Mouse (Mus musculus): ENCODE measurements around the gene Borcs7. TPM values are rescaled to one million over a fixed set of nuclear protein-coding genes. Genes with fewer than 3 reads are reported as not detected.

The Borcs7 gene
- polyA plus RNA-seq, 1 experiment from 2014 or later = 15.7 TPM

DNA sequence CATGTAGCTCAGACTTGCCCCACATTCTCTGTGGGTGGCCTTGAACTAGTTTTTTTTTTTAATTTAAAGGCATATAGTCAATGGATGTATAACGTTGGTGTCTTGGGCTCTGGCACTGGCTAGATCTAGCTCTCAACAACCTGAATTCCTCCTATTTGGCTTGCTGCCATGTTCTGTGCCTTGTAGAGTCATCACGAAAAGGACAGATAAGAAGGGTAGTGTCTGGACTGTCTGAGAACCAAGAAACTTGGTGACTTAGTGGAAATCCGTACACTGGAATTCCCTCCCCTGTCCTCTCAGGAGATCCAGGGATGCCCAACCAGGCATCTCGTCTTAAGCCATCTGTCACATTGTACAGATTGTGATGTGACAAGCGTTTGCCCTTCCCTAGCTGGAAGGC, 36.5 kb upstream of the Borcs7 start:
- no peak for ATAC-seq (ENCODE audit: low FRiP score, low read depth)
- H3K4me1 ChIP-seq = peaks cover 9% of the 10 kb centered on the region
- no peaks in the 10 kb centered on the region for H3K27me3 ChIP-seq
- H3K4me2 ChIP-seq (replicated peaks) = no peak overlapping the region
- no peak overlapping the region for H3K4me3 ChIP-seq
- 83% methylated on average over 5 of the region's 5 CpGs for WGBS
- H3K9ac ChIP-seq = no peak overlapping the region
- peaks cover 73% of the 10 kb centered on the region for H3K36me3 ChIP-seq
- H3K9me3 ChIP-seq = no peaks in the 10 kb centered on the region
- no peak overlapping the region for H3K27ac ChIP-seq

DNA sequence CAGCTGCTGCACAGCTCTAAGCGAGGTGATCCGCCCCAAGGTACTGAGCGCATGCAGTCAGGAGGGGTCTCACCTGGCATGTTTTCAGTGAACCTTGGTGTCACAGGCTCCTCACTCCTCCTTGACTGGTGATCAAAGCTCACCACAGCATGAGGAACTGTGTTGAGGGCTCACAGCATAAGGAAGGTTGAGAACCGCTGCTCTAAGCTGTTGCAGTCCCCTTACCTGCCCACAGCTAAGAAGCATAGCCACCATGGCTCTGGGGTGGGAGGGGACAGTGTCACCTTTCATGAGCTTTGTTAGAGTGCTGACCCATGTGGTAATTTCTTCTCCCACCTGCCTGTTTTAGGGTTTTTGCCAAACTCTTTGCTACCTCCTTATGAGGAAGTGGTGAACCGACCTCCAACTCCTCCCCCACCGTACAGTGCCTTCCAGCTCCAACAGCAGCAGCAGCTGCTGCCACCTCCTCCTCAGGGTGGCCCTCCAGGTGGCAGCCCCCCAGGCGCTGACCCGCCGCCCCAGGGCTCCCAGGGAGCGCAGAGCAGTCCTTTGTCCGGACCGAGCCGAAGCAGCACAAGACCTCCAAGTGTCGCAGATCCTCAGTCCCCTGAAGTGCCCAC, 36.0 kb upstream of the Borcs7 start:
- no peak for ATAC-seq (ENCODE audit: low FRiP score, low read depth)
- H3K4me2 ChIP-seq (replicated peaks) = no peak overlapping the region
- no peak overlapping the region for H3K27ac ChIP-seq
- H3K9me3 ChIP-seq = no peaks in the 10 kb centered on the region
- peaks cover 9% of the 10 kb centered on the region for H3K4me1 ChIP-seq
- H3K9ac ChIP-seq = no peak overlapping the region
- H3K36me3 ChIP-seq = peaks cover 71% of the 10 kb centered on the region
- no peaks in the 10 kb centered on the region for H3K27me3 ChIP-seq
- 89% methylated on average over 14 of the region's 14 CpGs for WGBS
- H3K4me3 ChIP-seq = no peak overlapping the region

DNA sequence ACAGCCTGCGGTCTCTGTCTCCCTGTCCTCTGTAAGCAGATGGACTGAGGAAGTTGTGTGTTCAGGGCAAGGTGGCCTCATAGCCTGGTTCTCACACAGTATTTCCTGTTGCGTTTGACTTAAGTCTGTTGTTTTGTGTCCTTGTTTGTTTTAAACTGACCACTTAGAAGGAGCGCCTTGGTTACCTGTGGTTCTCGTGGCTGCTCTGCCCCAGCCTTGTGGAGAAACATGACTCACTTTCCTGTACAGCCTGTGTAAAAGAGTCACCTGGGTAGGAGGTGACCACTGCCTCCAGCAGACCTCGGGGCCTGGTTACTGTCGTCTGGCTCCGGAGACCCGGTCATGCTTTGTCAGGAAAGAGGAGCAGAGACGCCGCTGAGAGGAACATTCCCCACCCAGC, 34.1 kb upstream of the Borcs7 start:
- peaks cover 65% of the 10 kb centered on the region for H3K36me3 ChIP-seq
- no peak overlapping the region for H3K27ac ChIP-seq
- no peaks in the 10 kb centered on the region for H3K27me3 ChIP-seq
- H3K4me1 ChIP-seq = no peaks in the 10 kb centered on the region
- whole genome bisulfite sequencing = 90% methylated on average over 10 of the region's 10 CpGs
- H3K4me2 ChIP-seq (replicated peaks) = no peak overlapping the region
- ATAC-seq (ENCODE audit: low FRiP score, low read depth) = no peak
- no peak overlapping the region for H3K4me3 ChIP-seq
- H3K9ac ChIP-seq = no peak overlapping the region
- no peaks in the 10 kb centered on the region for H3K9me3 ChIP-seq

DNA sequence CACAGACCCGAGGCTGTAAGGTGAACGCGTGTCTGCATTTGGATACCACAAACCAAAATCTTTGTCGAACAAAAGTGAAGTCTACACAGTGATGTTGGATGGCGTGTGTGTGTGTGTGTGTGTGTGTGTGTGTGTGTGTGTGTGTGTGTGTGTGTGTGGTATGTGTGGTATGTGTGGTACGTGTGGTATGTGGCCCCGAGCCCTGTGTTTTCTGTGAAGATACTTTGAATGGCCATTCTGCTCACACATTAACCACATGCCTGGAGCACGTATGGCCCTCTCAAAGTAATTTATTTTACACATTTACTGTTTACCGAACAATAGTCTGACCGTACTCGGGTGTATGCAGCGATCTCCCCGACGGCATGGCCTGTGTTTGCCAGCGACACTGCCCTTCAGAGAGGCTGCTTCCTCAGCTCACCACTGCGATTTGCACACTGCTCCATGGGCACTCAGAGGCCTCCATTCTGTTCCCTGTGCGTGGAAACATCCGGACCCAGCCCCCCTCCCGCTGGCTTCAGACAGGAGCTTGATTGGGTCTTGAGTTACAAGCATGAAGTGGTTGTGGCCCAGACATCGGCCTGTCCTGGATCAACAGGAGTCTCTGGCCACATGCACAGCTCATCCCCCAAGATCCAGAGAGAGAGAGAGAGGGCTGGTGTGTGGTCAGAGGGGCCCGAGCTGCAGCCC, 33.4 kb upstream of the Borcs7 start:
- WGBS = 90% methylated on average over 21 of the region's 21 CpGs
- no peak overlapping the region for H3K4me3 ChIP-seq
- peaks cover 65% of the 10 kb centered on the region for H3K36me3 ChIP-seq
- H3K27me3 ChIP-seq = no peaks in the 10 kb centered on the region
- no peak overlapping the region for H3K27ac ChIP-seq
- H3K4me1 ChIP-seq = 0 out of 2 replicates have a peak, but pooled peaks cover 1% of the 10 kb centered on the region
- ATAC-seq (ENCODE audit: low FRiP score, low read depth) = no peak
- H3K4me2 ChIP-seq (replicated peaks) = no peak overlapping the region
- no peaks in the 10 kb centered on the region for H3K9me3 ChIP-seq
- H3K9ac ChIP-seq = no peak overlapping the region

DNA sequence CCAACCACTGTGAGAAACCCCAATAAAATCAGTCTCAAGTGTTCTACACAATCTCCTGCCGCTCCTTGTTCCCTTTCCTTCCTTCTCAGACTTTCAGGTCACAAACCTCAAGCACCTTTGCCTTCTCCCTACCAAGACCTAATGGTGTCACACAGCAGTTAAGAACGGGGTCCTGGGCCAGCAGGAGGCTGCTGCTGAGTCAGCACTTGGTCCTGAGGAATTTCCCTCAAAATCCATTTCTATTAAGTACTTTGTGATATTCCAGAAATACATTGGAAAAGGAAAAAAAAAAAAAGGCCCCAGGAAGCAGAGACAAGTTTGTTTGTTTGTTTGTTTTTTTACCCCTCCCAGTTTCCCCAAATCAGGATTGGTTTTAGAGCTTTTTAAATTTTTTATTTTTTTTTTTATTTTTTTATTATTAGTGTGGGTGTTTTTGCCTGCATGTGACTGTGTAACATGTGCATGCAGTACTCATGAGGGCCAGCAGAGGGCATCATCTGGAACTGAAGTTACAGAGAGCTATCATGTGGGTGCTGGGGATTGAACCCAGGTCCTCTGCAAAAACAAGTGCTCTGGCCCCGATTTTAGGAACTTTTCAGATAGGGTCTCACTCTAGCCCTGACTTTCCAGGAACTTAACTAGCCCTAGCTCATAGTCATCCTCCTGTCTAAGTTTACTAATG, 32.2 kb upstream of the Borcs7 start:
- 0 out of 2 replicates have a peak, but pooled peaks cover 5% of the 10 kb centered on the region for H3K4me1 ChIP-seq
- no peak overlapping the region for H3K4me2 ChIP-seq (replicated peaks)
- 93% methylated on average over 3 of the region's 3 CpGs for whole genome bisulfite sequencing
- H3K27ac ChIP-seq = no peak overlapping the region
- H3K4me3 ChIP-seq = no peak overlapping the region
- H3K9me3 ChIP-seq = no peaks in the 10 kb centered on the region
- peaks cover 57% of the 10 kb centered on the region for H3K36me3 ChIP-seq
- no peaks in the 10 kb centered on the region for H3K27me3 ChIP-seq
- ATAC-seq (ENCODE audit: low FRiP score, low read depth) = no peak
- H3K9ac ChIP-seq = no peak overlapping the region

DNA sequence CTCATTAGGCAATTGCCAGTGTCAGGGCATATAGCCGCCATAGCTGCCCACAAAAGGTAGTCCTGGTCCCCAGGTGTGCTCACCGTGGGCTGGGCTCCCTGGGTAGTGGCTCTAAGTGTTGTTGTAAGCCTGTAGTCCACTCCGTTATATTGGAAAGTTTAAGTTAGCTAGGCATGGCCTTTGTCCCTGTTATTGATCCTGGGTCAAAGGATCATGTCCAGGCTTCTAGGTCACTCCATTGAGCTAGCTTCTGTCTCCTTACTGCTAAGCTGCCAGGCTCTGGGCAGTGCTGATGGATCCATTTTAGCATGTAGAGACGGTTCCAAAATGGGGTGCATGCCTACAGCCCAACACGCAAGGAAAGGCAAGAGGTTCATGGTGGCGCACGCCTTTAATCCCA, 31.4 kb upstream of the Borcs7 start:
- Histone ChIP-seq H3K4me1 (0 out of 2 replicates have a peak, but pooled peaks cover 5% of the 10 kb centered on the region), H3K36me3 (peaks cover 50% of the 10 kb centered on the region), H3K4me2 (replicated peaks) (no peak overlapping the region), H3K9ac (no peak overlapping the region), H3K9me3 (no peaks in the 10 kb centered on the region), H3K4me3 (no peak overlapping the region), H3K27me3 (no peaks in the 10 kb centered on the region), H3K27ac (no peak overlapping the region)
- ATAC-seq (ENCODE audit: low FRiP score, low read depth) = no peak
- 97% methylated on average over 7 of the region's 7 CpGs for WGBS

DNA sequence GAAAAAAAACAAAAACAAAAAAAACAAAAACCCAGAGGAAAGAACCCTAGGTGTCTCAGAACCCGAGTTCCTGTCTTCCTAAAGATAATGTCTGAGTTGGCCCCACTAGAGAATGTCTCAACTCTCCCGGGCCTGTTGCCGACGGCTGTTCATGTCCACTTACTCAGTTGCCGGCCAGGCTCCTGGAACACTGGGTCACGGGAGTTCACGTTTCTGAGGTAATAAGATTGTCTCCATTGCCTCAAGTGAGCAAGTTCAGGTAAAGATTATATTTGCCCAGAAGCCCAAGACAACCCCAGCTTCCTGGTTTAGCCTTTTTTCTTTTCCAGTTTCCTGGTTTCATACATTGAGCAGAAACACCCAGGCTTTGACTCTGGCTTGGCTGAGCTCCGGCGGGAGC, 30.9 kb upstream of the Borcs7 start:
- Histone ChIP-seq H3K27ac (no peak overlapping the region), H3K9ac (no peak overlapping the region), H3K4me2 (replicated peaks) (no peak overlapping the region), H3K4me1 (0 out of 2 replicates have a peak, but pooled peaks cover 5% of the 10 kb centered on the region), H3K4me3 (no peak overlapping the region), H3K9me3 (no peaks in the 10 kb centered on the region), H3K27me3 (no peaks in the 10 kb centered on the region), H3K36me3 (peaks cover 45% of the 10 kb centered on the region)
- no peak for ATAC-seq (ENCODE audit: low FRiP score, low read depth)
- WGBS = 86% methylated on average over 9 of the region's 9 CpGs

DNA sequence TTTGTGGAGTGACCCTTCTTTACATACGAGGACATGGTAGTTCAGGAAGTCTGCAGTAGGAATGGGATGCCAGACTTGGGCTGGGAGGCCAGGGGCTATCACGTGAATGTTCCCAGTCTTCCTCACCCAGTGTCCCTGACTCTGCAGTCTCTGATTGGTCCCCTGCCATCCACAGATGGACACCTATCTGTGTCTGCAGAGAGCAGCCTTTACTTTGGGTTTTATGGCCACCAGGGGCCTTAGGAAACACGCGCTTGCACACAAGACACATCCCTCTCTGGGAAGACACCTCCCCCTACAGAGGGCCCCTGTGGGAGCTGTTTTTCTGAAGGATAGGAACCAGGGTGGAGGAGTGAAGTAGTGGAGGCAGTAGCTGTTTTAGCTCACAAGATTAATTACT, 28.2 kb upstream of the Borcs7 start:
- no peak overlapping the region for H3K27ac ChIP-seq
- WGBS = 44% methylated on average over 4 of the region's 4 CpGs
- no peak overlapping the region for H3K9ac ChIP-seq
- H3K9me3 ChIP-seq = no peaks in the 10 kb centered on the region
- H3K36me3 ChIP-seq = peaks cover 18% of the 10 kb centered on the region
- ATAC-seq (ENCODE audit: low FRiP score, low read depth) = 0 out of 2 replicates have a peak, but pooled peaks have one; percentile 19
- no peak overlapping the region for H3K4me3 ChIP-seq
- no peak overlapping the region for H3K4me2 ChIP-seq (replicated peaks)
- H3K27me3 ChIP-seq = no peaks in the 10 kb centered on the region
- peaks cover 10% of the 10 kb centered on the region; the same call in 1 of the 2 replicates for H3K4me1 ChIP-seq

DNA sequence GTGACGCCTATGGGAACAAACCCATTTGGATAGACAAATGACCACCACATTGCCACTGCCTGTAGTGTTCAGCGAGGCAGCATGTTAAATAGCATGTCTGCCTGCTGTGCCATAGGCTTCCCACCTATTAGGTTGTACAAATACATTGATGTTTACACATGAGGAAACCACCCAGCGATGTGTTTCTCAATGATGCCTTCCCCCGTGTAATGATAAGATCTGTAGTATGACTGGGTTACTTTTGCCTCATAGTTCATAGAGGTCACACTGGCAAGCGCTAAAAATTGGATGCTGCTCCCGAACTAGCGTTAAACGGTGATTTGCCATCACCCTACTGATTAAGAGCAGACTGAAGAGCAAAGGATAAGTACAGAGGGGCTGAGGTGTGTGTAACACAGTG, 27.5 kb upstream of the Borcs7 start:
- H3K4me1 ChIP-seq = peaks cover 10% of the 10 kb centered on the region; the same call in 1 of the 2 replicates
- H3K4me2 ChIP-seq (replicated peaks) = no peak overlapping the region
- no peak overlapping the region for H3K27ac ChIP-seq
- H3K4me3 ChIP-seq = no peak overlapping the region
- no peak for ATAC-seq (ENCODE audit: low FRiP score, low read depth)
- no peaks in the 10 kb centered on the region for H3K9me3 ChIP-seq
- H3K27me3 ChIP-seq = no peaks in the 10 kb centered on the region; the same call in 1 of the 2 replicates
- H3K9ac ChIP-seq = no peak overlapping the region
- WGBS = 89% methylated on average over 8 of the region's 8 CpGs
- H3K36me3 ChIP-seq = peaks cover 11% of the 10 kb centered on the region

DNA sequence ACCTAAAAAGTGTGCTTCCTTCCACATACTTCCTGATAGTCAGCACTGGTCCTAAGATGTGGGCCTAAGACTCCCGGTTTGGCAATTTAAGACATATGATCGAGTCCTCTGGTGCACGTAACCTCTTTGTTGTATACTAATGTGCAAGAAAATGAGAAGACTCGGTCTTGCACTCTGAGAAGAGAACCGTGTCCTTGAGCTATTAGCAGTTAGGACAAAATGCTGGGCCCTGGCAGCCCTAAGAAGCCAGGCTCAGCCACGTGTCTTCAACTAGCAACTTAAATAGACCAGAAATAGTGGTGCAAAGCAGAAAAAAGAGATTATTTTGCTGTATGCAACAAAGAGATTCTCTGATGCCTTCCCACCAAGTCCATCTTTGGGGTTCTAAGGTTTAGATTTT, 26.9 kb upstream of the Borcs7 start:
- peaks cover 6% of the 10 kb centered on the region; the same call in 1 of the 2 replicates for H3K36me3 ChIP-seq
- H3K9me3 ChIP-seq = no peaks in the 10 kb centered on the region
- H3K9ac ChIP-seq = no peak overlapping the region
- 83% methylated on average over 6 of the region's 6 CpGs for WGBS
- H3K4me1 ChIP-seq = peaks cover 10% of the 10 kb centered on the region; the same call in 1 of the 2 replicates
- no peak overlapping the region for H3K4me2 ChIP-seq (replicated peaks)
- no peak overlapping the region for H3K27ac ChIP-seq
- no peaks in the 10 kb centered on the region; the same call in 1 of the 2 replicates for H3K27me3 ChIP-seq
- no peak overlapping the region for H3K4me3 ChIP-seq
- no peak for ATAC-seq (ENCODE audit: low FRiP score, low read depth)

DNA sequence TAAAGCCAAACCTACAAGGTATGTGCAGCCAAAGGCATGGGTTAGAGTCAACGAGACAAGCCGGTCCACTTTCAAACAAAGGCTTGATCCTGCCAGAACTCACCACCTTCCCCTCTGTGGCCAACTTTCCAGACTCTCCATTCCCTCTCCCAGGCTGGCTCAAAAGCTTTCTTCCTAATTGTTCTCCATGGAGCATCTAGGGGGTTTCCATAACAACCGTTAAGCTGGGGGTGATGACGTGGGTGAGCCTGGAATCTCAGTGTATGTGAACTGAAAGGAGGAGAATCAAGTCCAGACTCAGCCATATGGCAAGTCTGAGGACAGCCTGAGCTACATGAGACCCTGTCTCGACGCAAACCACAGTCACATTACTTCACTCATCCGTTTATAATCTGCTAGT, 24.2 kb upstream of the Borcs7 start:
- ATAC-seq (ENCODE audit: low FRiP score, low read depth) = no peak
- no peak overlapping the region for H3K9ac ChIP-seq
- H3K27me3 ChIP-seq = no peaks in the 10 kb centered on the region; the same call in 1 of the 2 replicates
- H3K27ac ChIP-seq = no peak overlapping the region
- H3K36me3 ChIP-seq = no peaks in the 10 kb centered on the region
- H3K4me2 ChIP-seq (replicated peaks) = no peak overlapping the region
- H3K9me3 ChIP-seq = no peaks in the 10 kb centered on the region
- WGBS = 58% methylated on average over 7 of the region's 7 CpGs
- H3K4me1 ChIP-seq = peaks cover 10% of the 10 kb centered on the region; the same call in 1 of the 2 replicates
- no peak overlapping the region for H3K4me3 ChIP-seq

DNA sequence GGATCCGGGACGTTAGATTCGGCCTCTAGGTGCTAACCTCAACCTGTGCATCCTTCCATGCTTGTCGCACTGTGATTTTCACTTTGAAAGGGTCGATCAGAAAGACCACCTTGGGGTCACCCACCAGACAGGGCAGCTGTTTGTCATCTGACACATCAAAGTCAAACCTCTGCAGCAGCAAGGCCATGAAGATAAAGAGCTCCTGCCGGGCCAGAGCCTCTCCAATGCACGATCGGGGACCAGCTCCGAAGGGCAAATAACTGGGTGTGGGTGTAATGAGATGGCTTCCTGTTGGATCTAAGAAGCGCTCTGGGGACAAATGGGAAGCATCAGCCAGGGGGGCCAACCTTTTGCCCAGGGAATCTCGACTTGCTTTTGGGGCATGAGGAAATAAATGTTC, 22.4 kb upstream of the Borcs7 start:
- no peak for ATAC-seq (ENCODE audit: low FRiP score, low read depth)
- Histone ChIP-seq H3K9me3 (no peaks in the 10 kb centered on the region), H3K4me1 (peaks cover 4% of the 10 kb centered on the region; the same call in 1 of the 2 replicates), H3K27me3 (peaks cover 9% of the 10 kb centered on the region), H3K9ac (no peak overlapping the region), H3K27ac (no peak overlapping the region), H3K4me2 (replicated peaks) (no peak overlapping the region), H3K36me3 (no peaks in the 10 kb centered on the region), H3K4me3 (no peak overlapping the region)
- 46% methylated on average over 11 of the region's 11 CpGs for WGBS
